Mouse (Mus musculus): Measurements from ENCODE around the gene Tmem144. TPM values are rescaled to one million over a fixed set of nuclear protein-coding genes. Genes with fewer than 3 reads are reported as not detected.
"Not testable (repeated sequence)": the region's sequence is repeated elsewhere in the genome, so short reads cannot be mapped to it uniquely, and the experiment has no call there.

The Tmem144 gene
- polyA plus RNA-seq, 1 experiment from 2014 or later = 5.0 TPM

DNA sequence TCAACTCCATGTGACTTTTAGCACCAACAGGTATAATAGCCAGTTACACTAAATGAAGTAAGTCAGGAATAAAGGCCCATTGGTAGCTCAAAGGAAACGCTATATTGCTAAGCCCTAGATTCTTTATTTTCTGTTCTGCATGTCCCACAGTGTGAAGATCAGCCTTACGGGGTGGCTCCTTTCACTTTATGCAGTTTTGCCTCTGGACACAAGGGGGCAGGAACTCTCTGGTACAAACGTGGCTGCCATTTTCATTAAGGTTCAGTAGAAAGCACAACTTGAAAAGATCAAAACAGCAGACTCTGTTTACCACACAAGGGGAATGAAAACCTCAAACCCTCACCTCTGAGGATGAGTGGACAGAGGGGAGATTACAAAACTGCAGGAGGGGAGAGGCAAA lies 40.9 kb downstream of the Tmem144 start:
- 44% methylated on average over 3 of the region's 3 CpGs for WGBS
- Histone ChIP-seq H3K4me2 (no peak overlapping the region), H3K36me3 (ENCODE audit: insufficient read depth) (no peaks in the 10 kb centered on the region), H3K27me3 (ENCODE audit: insufficient read depth, low read length) (no peaks in the 10 kb centered on the region), H3K9ac (no peak overlapping the region), H3K9me3 (ENCODE audit: low read depth, low read length) (no peaks in the 10 kb centered on the region), H3K4me3 (ENCODE audit: low read depth, low read length) (no peak overlapping the region), H3K4me1 (ENCODE audit: insufficient read depth) (no peaks in the 10 kb centered on the region), H3K27ac (ENCODE audit: low read depth) (no peak overlapping the region)
- DNase-seq (peak; percentile 21), ATAC-seq (ENCODE audit: insufficient read depth) (no peak)
- TF ChIP-seq CTCF (IDR thresholded peaks at IDR 0.05; ENCODE audit: low read depth) = peak; percentile 49

GRCm38 (mm10) chr3:79810563-79810962 lies 42.0 kb downstream of the Tmem144 start:
- 49% methylated on average over 6 of the region's 6 CpGs for WGBS
- ATAC-seq (ENCODE audit: insufficient read depth) = no peak

GRCm38 (mm10) chr3:79809180-79809567 lies 43.4 kb downstream of the Tmem144 start:
- H3K27me3 ChIP-seq (ENCODE audit: insufficient read depth, low read length) = no peaks in the 10 kb centered on the region
- H3K27ac ChIP-seq (ENCODE audit: low read depth) = no peak overlapping the region
- WGBS = 7% methylated on average over 4 of the region's 4 CpGs
- no peaks in the 10 kb centered on the region for H3K4me1 ChIP-seq (ENCODE audit: insufficient read depth)
- no peak overlapping the region for H3K4me2 ChIP-seq
- no peak overlapping the region for H3K4me3 ChIP-seq (ENCODE audit: low read depth, low read length)
- ATAC-seq (ENCODE audit: insufficient read depth) (peak; percentile 78), DNase-seq (peak; percentile 95)
- TF ChIP-seq CTCF (IDR thresholded peaks at IDR 0.05; ENCODE audit: low read depth) = peak; percentile 93
- no peak overlapping the region for H3K9ac ChIP-seq
- H3K36me3 ChIP-seq (ENCODE audit: insufficient read depth) = no peaks in the 10 kb centered on the region
- H3K9me3 ChIP-seq (ENCODE audit: low read depth, low read length) = no peaks in the 10 kb centered on the region

More at GRCm38 (mm10) chr3:79810563-79810962, 42.0 kb downstream of the Tmem144 start:
- Histone ChIP-seq H3K9ac (no peak overlapping the region), H3K4me3 (ENCODE audit: low read depth, low read length) (no peak overlapping the region), H3K9me3 (ENCODE audit: low read depth, low read length) (no peaks in the 10 kb centered on the region), H3K27ac (ENCODE audit: low read depth) (no peak overlapping the region), H3K4me2 (no peak overlapping the region), H3K36me3 (ENCODE audit: insufficient read depth) (no peaks in the 10 kb centered on the region), H3K27me3 (ENCODE audit: insufficient read depth, low read length) (no peaks in the 10 kb centered on the region), H3K4me1 (ENCODE audit: insufficient read depth) (no peaks in the 10 kb centered on the region)
- no peak for TF ChIP-seq CTCF (IDR thresholded peaks at IDR 0.05; ENCODE audit: low read depth)
- DNase-seq = no peak

DNA sequence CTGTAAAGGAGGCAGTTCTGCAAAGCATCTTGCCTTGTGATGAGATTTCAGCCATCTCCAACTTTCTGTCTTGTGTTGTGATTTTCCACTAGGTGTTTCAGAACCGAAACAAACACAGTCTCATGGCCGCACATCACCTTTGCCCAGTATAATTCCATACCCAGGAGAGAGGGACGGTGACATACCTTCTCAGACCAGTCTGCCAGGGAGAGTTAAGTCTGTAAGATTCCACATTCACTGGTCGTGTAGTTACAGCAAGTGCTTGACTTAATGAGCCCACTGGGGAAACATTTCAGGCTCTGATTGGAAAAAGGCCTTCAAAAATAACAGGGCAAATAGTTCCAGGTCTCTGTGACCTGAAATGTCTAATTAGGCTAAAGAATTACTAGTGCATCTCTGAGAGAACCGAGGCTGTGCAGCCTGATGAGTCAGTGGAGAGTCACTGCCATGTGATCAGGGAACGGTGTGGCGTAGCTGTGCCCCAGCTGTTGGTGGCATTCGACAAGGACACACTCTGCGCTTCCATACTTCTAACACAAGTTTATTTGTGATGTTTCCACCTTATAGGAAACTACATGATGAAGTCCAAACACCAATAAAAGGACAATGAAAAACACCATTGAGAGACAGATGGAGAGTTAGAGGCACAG lies 43.9 kb downstream of the Tmem144 start:
- 73% methylated on average over 9 of the region's 9 CpGs for WGBS
- no peaks in the 10 kb centered on the region for H3K36me3 ChIP-seq (ENCODE audit: insufficient read depth)
- no peak overlapping the region for H3K9ac ChIP-seq
- H3K4me3 ChIP-seq (ENCODE audit: low read depth, low read length) = no peak overlapping the region
- no peaks in the 10 kb centered on the region for H3K4me1 ChIP-seq (ENCODE audit: insufficient read depth)
- DNase-seq (no peak), ATAC-seq (ENCODE audit: insufficient read depth) (peak; percentile 61; the same call in 1 of the 2 replicates)
- TF ChIP-seq CTCF (IDR thresholded peaks at IDR 0.05; ENCODE audit: low read depth) = no peak
- no peaks in the 10 kb centered on the region for H3K9me3 ChIP-seq (ENCODE audit: low read depth, low read length)
- H3K27ac ChIP-seq (ENCODE audit: low read depth) = no peak overlapping the region
- no peak overlapping the region for H3K4me2 ChIP-seq
- no peaks in the 10 kb centered on the region for H3K27me3 ChIP-seq (ENCODE audit: insufficient read depth, low read length)

DNA sequence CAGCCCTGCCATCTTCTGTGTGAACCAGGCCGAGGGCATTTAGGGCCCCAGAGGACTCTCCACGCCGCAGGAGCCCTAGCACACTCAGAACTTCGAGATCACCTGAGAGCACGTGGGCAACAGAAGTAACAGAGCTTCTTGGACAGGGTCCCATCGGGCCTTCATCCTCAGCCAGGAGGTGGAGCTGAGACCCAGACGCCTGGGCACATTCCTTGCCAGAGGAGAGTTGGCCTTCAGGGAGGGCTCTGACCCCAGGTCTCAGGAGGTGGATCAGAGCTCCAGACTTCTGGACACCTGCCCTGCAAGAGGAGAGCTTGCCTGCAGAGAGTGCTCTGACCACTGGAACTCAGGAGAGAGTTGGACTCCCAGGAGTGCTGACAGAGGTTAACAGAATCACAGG lies 51.8 kb downstream of the Tmem144 start:
- not testable (repeated sequence) for H3K4me3 ChIP-seq (ENCODE audit: low read depth, low read length); H3K9ac ChIP-seq; ATAC-seq (ENCODE audit: insufficient read depth); H3K27me3 ChIP-seq (ENCODE audit: insufficient read depth, low read length); H3K4me1 ChIP-seq (ENCODE audit: insufficient read depth); H3K9me3 ChIP-seq (ENCODE audit: low read depth, low read length); H3K27ac ChIP-seq (ENCODE audit: low read depth); H3K4me2 ChIP-seq; H3K36me3 ChIP-seq (ENCODE audit: insufficient read depth); DNase-seq
- 72% methylated on average over 7 of the region's 7 CpGs for WGBS

GRCm38 (mm10) chr3:79792307-79792706 lies 60.3 kb downstream of the Tmem144 start:
- no peak for TF ChIP-seq CTCF (IDR thresholded peaks at IDR 0.05; ENCODE audit: low read depth)
- Histone ChIP-seq H3K27ac (ENCODE audit: low read depth) (no peak overlapping the region), H3K36me3 (ENCODE audit: insufficient read depth) (no peaks in the 10 kb centered on the region), H3K4me1 (ENCODE audit: insufficient read depth) (no peaks in the 10 kb centered on the region), H3K4me3 (ENCODE audit: low read depth, low read length) (no peak overlapping the region), H3K27me3 (ENCODE audit: insufficient read depth, low read length) (no peaks in the 10 kb centered on the region), H3K4me2 (no peak overlapping the region), H3K9ac (no peak overlapping the region), H3K9me3 (ENCODE audit: low read depth, low read length) (no peaks in the 10 kb centered on the region)
- 75% methylated on average over 6 of the region's 6 CpGs for WGBS
- DNase-seq (no peak), ATAC-seq (ENCODE audit: insufficient read depth) (no peak)

GRCm38 (mm10) chr3:79790324-79790723 lies 62.2 kb downstream of the Tmem144 start:
- H3K4me3 ChIP-seq (ENCODE audit: low read depth, low read length) = no peak overlapping the region

More at GRCm38 (mm10) chr3:79790324-79790723, 62.2 kb downstream of the Tmem144 start:
- H3K9ac ChIP-seq = no peak overlapping the region
- ATAC-seq (ENCODE audit: insufficient read depth) = no peak
- 51% methylated on average over 3 of the region's 3 CpGs for WGBS
- no peaks in the 10 kb centered on the region for H3K36me3 ChIP-seq (ENCODE audit: insufficient read depth)
- no peak overlapping the region for H3K4me2 ChIP-seq
- H3K27ac ChIP-seq (ENCODE audit: low read depth) = no peak overlapping the region
- no peaks in the 10 kb centered on the region for H3K4me1 ChIP-seq (ENCODE audit: insufficient read depth)
- TF ChIP-seq CTCF (IDR thresholded peaks at IDR 0.05; ENCODE audit: low read depth) = no peak
- DNase-seq = no peak
- H3K27me3 ChIP-seq (ENCODE audit: insufficient read depth, low read length) = no peaks in the 10 kb centered on the region
- H3K9me3 ChIP-seq (ENCODE audit: low read depth, low read length) = no peaks in the 10 kb centered on the region
